8 mouse cellular contexts compared by ENCODE assay signal in the genomic region with DNA sequence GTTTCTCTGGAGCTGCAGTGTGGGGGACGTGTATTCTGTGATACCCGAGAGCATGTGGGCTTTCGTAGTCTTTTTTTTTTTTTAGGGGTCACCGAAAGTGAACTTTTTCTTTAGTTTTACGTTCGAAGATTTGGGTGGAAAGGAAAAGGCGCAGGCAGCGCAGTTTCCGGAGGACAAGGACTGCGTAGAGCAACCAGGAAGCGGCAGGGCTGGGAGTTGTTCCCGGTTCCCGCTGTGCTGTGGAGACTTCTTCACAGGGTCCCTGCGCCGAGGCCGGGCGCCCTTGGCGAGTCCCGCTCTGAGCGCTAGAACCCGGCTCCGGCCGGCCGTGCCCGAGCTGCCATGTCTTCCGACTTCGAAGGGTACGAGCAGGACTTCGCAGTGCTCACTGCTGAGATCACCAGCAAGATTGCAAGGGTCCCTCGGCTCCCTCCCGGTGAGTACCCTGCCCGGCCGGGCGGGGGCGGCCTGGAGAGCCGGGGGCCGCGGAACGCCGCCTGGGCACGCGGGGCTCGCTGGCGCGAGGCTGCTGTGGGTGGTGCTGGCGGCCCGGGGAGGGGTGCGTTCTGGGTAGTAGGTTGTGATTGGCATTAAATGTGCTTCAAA. TPM values are rescaled to one million over a fixed set of nuclear protein-coding genes. Genes with fewer than 3 reads are reported as not detected.
DNase-seq lines count a peak whose midpoint lies in the region; ATAC-seq lines count a peak whose summit lies in the region.

A gene (plus strand): TSS at position 187 of the 606 bp plus-strand sequence.

- DNase-seq in adipocyte (ENCODE audit: low spot score): peak; percentile 94
- DNase-seq in embryo, embryonic 10 days (ENCODE audit: low spot score): peak; percentile 96
- DNase-seq in gastrocnemius, postnatal 10 days: peak; percentile 86
- peak; percentile 96 for DNase-seq in induced T-regulatory cell, adult 2 months (ENCODE audit: low read depth)
- DNase-seq in left cerebral cortex, adult 9 months (ENCODE audit: low spot score in 2 of 2): peak; percentile 45 to 84
- DNase-seq in right cerebral cortex, postnatal 14 days: peak; percentile 91
- peak; percentile 83 to 86 for DNase-seq in urinary bladder, postnatal 36 days (ENCODE audit: low spot score in 2 of 2)

- ATAC-seq in megakaryocyte progenitor cell, adult 5-6 weeks (replicated peaks; ENCODE audit: poor library complexity): peak; percentile 91

RNA-seq across cellular contexts. Expression of the gene that starts here (rescaled TPM):
- 10 to 100 TPM; 14.8 to 15.6 TPM for total RNA-seq in gastrocnemius, postnatal 10 days (2021)
- 25.0 and 25.2 TPM in 2 replicates for total RNA-seq in megakaryocyte progenitor cell, adult 5-6 weeks (2015)
- total RNA-seq in megakaryocyte progenitor cell, adult 5-6 weeks (2017): 34.2 and 45.6 TPM in 2 replicates

Comparison
In these comparisons a context has a peak if more than half of its experiments do, and no peak if none do; other contexts are left out.
1. Peak in every context shown above with its lines: DNase-seq and ATAC-seq.